In the genomic region with DNA sequence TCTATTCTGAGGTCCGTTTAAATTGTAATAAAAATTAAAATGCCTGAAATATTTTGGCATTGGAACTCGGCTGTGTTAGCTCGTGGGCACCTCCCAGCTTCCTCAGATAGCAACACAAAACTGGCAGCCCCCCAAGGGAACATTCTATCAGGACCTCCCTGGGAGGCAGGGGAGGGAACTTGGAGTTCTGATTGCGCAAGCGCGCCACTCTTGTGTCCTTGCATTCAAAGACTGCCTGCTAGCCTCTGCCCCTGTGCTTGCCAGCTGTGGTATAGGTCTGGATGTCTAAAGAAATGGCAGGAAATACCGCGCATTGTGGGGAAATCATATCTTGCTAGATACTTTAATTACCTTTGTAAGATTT, we compare ENCODE assay signal across 8 mouse cellular contexts. TPM values are rescaled to one million over a fixed set of nuclear protein-coding genes. Genes with fewer than 3 reads are reported as not detected.
DNase-seq lines count a peak whose midpoint lies in the region; ATAC-seq lines count a peak whose summit lies in the region.

No protein-coding gene starts in this region.

- peaks cover 16% of the 10 kb centered on the region for H3K4me1 ChIP-seq in embryonic facial prominence, embryonic 12.5 days
- peaks cover 10% of the 10 kb centered on the region; the same call in 1 of the 2 replicates for H3K4me1 ChIP-seq in intestine, embryonic 15.5 days (replicated peaks)
- H3K4me1 ChIP-seq in limb, embryonic 10.5 days: peaks cover 31% of the 10 kb centered on the region

- H3K27me3 ChIP-seq in embryonic facial prominence, embryonic 12.5 days: no peaks in the 10 kb centered on the region
- H3K27me3 ChIP-seq in intestine, embryonic 15.5 days (replicated peaks): no peaks in the 10 kb centered on the region
- no peaks in the 10 kb centered on the region for H3K27me3 ChIP-seq in limb, embryonic 10.5 days (ENCODE audit: low read depth, poor library complexity, severe bottlenecking)

- no peak overlapping the region for H3K4me3 ChIP-seq in embryonic facial prominence, embryonic 12.5 days
- no peak overlapping the region for H3K4me3 ChIP-seq in intestine, embryonic 15.5 days (replicated peaks)
- H3K4me3 ChIP-seq in limb, embryonic 10.5 days: peak overlapping the region; percentile 26

- no peak overlapping the region; the same call in 1 of the 2 replicates for H3K9ac ChIP-seq in embryonic facial prominence, embryonic 12.5 days
- no peak overlapping the region for H3K9ac ChIP-seq in intestine, embryonic 15.5 days

- peak; percentile 80; the same call in 1 of the 2 replicates for ATAC-seq in embryonic facial prominence, embryonic 12.5 days (ENCODE audit: insufficient number of reproducible peaks, insufficient read depth, low FRiP score, low TSS enrichment)
- ATAC-seq in granulocyte monocyte progenitor cell, adult 5-6 weeks (replicated peaks; ENCODE audit: poor library complexity, severe bottlenecking): peak; percentile 99
- ATAC-seq in intestine, embryonic 15.5 days: peak; percentile 79

- no peaks in the 10 kb centered on the region for H3K36me3 ChIP-seq in embryonic facial prominence, embryonic 12.5 days
- no peaks in the 10 kb centered on the region for H3K36me3 ChIP-seq in intestine, embryonic 15.5 days
- no peaks in the 10 kb centered on the region for H3K36me3 ChIP-seq in limb, embryonic 10.5 days

- H3K9me3 ChIP-seq in embryonic facial prominence, embryonic 12.5 days: no peaks in the 10 kb centered on the region
- H3K9me3 ChIP-seq in intestine, embryonic 15.5 days: no peaks in the 10 kb centered on the region
- no peaks in the 10 kb centered on the region for H3K9me3 ChIP-seq in limb, embryonic 10.5 days (replicated peaks)

- H3K4me2 ChIP-seq in embryonic facial prominence, embryonic 12.5 days (replicated peaks): peak overlapping the region; percentile 33
- H3K4me2 ChIP-seq in intestine, embryonic 15.5 days (replicated peaks): 0 out of 2 replicates have a peak overlapping the region, but pooled peaks have one; percentile 14

- peak overlapping the region; percentile 57; the same call in 1 of the 2 replicates for H3K27ac ChIP-seq in embryonic facial prominence, embryonic 12.5 days
- no peak overlapping the region for H3K27ac ChIP-seq in intestine, embryonic 15.5 days
- peak overlapping the region; percentile 64; the same call in 1 of the 2 replicates for H3K27ac ChIP-seq in limb, embryonic 10.5 days

- 10% methylated on average over 8 of the region's 8 CpGs for WGBS in embryonic facial prominence, embryonic 12.5 days
- WGBS in intestine, embryonic 15.5 days: 34% methylated on average over 8 of the region's 8 CpGs
- WGBS in limb, embryonic 10.5 days: 34% methylated on average over 8 of the region's 8 CpGs

- DNase-seq in adipocyte (ENCODE audit: low spot score): peak; percentile 95
- DNase-seq in limb, embryonic 10.5 days (ENCODE audit: low spot score): no peak
- DNase-seq in mesoderm, embryonic 11.5 days (ENCODE audit: low read depth, low spot score): peak; percentile 71
- DNase-seq in right cerebral cortex, postnatal 4 days: peak; percentile 60
- DNase-seq in natural killer cell, adult 2 months (ENCODE audit: low spot score in 2 of 2): no peak

RNA-seq across cellular contexts. Expression of a gene that starts 53.1 kb away (rescaled TPM):
- 18.4 and 18.7 TPM in 2 replicates for polyA plus RNA-seq in embryonic facial prominence, embryonic 12.5 days (2016; fragmentation: Nextera tagmentation; extraction: Ambion mirVana)
- 19.9 and 20.8 TPM in 2 replicates for total RNA-seq in granulocyte monocyte progenitor cell, adult 5-6 weeks (2014; fragmentation: Nextera tagmentation)
- total RNA-seq in granulocyte monocyte progenitor cell, adult 5-6 weeks (2017): 11.3 and 20.0 TPM in 2 replicates
- polyA plus RNA-seq in intestine, embryonic 15.5 days (2015; fragmentation: Nextera tagmentation; extraction: Ambion mirVana): 12.7 and 12.9 TPM in 2 replicates
- polyA plus RNA-seq in limb, embryonic 10.5 days (2016; fragmentation: Nextera tagmentation; extraction: Ambion mirVana): 8.4 and 10.7 TPM in 2 replicates

Comparison
In these comparisons a context has a peak if more than half of its experiments do, and no peak if none do; other contexts are left out.
1. DNase-seq: peak in adipocyte (single experiment), mesoderm, embryonic 11.5 days (single experiment) and right cerebral cortex, postnatal 4 days (single experiment); none in limb, embryonic 10.5 days (single experiment) and natural killer cell, adult 2 months (0 of 2).
2. Peak in every context shown above with its lines, with median percentiles within 50 percentile points of each other: ATAC-seq.